Mouse (Mus musculus) adrenal gland (tissue): Measurements from ENCODE around the gene Muc3.
"Not testable (repeated sequence)": the region's sequence is repeated elsewhere in the genome, so short reads cannot be mapped to it uniquely, and the experiment has no call there.

Experiments used
- intact Hi-C: fragments of 180-260 bp; cut with DNase I; formaldehyde crosslinking; loops from one replicate; pipeline ENCODE4 v1.15.1; 2025

Muc3 gene

DNA sequence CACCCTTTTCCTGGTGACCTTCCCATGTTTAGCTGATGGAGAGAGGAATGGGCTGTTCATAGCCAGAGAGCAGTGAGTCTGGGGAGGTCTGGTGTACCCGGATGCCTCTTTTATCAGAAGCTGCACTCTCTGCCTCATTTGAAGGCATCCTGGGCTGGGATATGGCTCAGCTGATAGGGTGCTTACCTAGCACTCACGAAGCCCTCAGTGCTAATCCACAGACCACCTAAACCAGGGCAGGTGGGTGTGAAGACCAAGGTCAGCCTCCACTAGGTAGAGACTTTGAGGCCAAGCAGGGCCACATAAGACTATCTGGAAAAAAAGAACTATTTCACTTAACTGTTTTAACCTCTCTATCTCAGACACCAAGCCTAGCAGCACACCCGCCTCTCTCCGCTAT is 25.6 kb downstream of the Muc3 start:
- intact Hi-C loops, result loop anchor here (2.0 kb wide), 1 partner anchor 163 kb away; the partner anchor contains the start of gene Ache

DNA sequence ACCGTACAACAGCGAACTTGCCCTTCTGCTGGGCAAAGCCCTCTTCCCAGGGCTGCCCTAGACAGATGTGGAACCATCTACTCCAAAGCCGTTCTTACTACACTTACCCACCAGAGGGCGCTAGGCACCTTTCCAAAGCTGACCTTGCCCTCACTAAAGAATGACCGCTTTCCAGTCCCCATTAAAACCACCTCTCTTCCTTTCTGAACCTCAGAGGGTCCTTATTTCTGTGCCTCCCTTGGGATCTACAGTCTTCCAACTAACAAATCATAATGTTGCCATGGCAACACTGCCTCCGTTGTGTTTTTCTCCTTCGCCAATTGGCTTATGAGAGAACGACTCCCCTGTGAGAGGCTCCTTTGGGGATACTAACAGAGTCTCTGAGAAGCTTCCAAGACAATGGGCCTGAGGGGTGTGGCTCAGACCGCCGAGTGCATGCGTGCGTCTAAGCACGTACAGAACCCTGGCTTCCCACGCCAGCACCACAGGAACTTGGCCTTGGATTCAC is 26.4 kb downstream of the Muc3 start:
- intact Hi-C loops, result loop anchor here (2.0 kb wide), 1 partner anchor 164 kb away; the partner anchor contains the start of gene Ache

- intact Hi-C loops, result no loop called here
Observed at GRCm38 (mm10) chr5:137121280-137121679, 27.8 kb downstream of the Muc3 start.

GRCm38 (mm10) chr5:137118878-137119277 is 30.2 kb downstream of the Muc3 start:
- intact Hi-C loops, result no loop called here

DNA sequence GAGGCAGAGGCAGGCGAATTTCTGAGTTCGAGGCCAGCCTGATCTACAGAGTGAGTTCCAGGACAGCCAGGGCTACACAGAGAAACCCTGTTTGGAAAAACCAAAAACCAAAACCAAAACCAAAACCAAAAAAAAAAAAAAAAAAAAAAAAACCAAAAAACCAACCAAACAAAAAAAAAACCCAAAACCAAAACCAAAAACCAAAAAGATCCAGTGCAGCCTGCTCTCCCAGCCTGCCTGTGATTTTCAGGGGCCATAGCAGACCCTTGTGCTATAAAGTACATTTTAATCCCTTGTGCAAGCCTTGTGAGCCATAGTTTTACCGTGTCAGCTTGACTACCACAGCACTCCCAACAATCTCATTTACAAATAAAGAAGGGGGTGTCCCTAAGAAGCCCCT is 31.1 kb downstream of the Muc3 start:
- intact Hi-C loops, result not testable (repeated sequence)

- intact Hi-C loops, result no loop called here
Observed at GRCm38 (mm10) chr5:137116987-137117386, 32.1 kb downstream of the Muc3 start.

- intact Hi-C loops, result no loop called here
Observed at GRCm38 (mm10) chr5:137115866-137116847, 33.0 kb downstream of the Muc3 start, which contains the start of gene Trim56. Gene Trim56, minus strand, starts transcription at chr5:137116209.

DNA sequence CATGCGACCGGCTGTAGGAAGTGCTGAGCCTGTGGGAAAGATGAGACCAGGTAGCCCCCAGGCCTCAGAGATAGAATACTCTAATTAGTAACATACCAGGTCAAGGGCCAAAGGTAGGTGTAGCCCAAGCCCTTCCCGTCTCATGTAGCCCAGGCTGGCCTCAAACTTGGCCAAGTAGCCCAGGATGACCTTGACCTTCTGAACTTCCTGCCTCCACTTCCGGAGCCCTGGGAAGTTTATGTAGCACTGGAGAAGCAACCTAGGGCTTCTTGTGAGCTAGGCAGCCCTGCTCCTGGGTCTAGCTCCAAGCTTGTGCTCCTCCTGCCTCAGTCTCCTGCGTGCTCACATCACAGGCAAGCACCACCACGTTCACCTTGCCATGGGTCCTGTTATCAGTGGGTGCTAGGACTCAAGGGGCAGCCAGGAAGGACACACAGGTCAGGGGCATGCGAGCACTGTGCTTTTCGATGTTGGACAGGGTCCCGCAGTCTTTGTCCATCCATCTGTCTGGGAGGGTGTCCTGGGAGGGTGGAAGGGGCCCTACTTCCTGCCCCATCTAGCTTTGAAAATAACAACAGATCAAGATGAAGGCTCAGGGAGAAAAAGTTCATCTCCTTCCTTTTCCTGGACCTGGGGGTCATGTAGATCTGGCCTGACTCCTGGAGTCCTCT is 34.1 kb downstream of the Muc3 start:
- intact Hi-C loops, result no loop called here

- intact Hi-C loops, result no loop called here
Observed at GRCm38 (mm10) chr5:137111542-137112408, 37.3 kb downstream of the Muc3 start.

DNA sequence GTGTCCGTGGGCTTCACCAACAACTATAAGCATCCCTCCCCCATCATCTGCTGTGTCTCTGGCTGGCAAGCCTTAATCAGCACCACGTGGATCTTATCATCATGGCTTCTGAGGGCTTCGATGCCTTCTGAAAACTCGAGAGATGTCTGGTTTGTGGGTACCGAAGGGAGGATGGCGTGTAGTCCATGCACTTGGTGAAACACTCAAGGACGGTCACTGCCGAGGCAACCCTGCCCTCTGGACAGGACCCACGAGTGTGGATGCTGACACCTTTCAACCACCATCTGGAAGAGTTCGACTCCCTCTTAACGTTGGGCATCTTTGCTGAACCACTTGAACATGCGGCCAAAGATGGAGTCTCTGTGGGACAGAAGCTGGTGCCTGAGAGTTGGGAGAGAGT is 38.3 kb downstream of the Muc3 start:
- intact Hi-C loops, result no loop called here

DNA sequence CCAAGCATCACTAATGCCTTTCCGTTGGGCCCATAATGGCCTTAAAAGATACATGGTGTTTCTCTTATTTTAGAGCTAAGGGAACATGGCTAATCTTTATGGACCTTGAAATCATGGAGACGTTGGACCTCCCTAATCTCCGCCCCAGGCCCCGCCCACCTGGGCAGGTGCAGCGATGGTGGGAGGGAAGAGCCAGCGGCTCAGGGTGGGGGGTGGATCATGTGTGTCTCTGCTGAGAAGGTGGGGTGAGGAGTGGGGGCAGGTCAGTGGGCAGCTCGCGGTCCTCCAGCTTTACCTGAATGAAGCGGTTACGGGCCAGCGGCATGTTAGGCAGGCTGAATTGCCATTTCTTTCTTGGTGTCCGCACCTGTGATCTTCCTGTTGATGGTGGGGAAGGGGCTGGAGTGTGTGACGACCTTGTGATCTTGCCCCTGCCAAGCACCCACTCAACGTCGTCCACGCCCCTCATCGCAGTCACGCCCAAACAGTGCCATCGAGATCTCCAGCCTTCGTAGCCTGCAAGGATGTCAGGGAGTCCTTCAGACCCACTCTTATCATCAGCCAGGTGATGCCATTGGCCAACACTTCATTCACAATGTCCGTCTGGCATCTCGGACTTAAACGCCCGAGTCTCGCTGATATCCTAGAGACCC is 39.1 kb downstream of the Muc3 start:
- intact Hi-C loops, result no loop called here

DNA sequence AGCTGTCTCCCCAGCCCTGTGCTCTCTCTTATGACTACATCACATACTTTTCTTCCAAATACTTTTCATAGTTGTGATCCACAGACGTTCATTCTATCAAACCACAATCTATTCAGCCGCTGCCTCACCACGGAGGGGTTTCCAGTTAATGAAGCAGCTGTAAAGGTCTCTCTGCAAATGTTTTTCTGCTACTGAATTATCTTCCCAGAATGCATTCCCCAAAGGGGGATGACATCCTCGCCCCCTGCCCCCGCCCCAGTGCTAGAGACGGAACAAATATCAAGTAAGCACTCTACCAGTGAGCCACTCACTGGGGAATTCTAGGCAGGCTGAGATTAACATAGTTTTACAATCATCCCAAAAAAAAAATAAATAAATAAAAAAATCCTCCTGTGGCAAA is 41.0 kb downstream of the Muc3 start:
- intact Hi-C loops, result no loop called here

- intact Hi-C loops, result loop anchor here (2.0 kb wide), 3 partner anchors 47 to 179 kb away; no protein-coding TSS in a partner anchor
Observed at GRCm38 (mm10) chr5:137107670-137108069, 41.5 kb downstream of the Muc3 start.

- intact Hi-C loops, result loop anchor here (2.0 kb wide), 3 partner anchors 46 to 178 kb away; no protein-coding TSS in a partner anchor
Observed at GRCm38 (mm10) chr5:137107024-137107423, 42.1 kb downstream of the Muc3 start.

- intact Hi-C loops, result loop anchor here (2.0 kb wide), 3 partner anchors 46 to 178 kb away; no protein-coding TSS in a partner anchor
Observed at GRCm38 (mm10) chr5:137106434-137106833, 42.7 kb downstream of the Muc3 start.

DNA sequence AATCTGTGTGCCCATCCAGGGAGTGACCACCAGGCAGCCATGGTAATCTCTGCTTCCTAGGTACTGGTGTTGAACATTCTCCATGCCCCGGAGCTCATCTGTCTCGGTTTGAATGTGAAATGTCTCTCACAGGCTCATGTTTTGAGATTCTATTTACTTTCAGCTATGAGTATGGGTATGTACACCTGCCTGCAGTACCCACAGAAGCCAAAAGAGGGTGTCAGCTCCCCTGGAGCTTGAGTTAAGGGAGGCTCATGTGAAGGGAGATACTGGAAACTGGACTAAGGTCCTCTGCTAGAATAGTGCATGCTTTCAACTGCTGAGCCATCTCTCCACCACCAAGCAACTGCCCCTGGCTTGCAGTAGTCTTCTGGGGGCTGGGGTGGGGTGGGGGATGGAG is 45.2 kb downstream of the Muc3 start:
- intact Hi-C loops, result loop anchor here (5.0 kb wide), 1 partner anchor 92 kb away; no protein-coding TSS in a partner anchor

DNA sequence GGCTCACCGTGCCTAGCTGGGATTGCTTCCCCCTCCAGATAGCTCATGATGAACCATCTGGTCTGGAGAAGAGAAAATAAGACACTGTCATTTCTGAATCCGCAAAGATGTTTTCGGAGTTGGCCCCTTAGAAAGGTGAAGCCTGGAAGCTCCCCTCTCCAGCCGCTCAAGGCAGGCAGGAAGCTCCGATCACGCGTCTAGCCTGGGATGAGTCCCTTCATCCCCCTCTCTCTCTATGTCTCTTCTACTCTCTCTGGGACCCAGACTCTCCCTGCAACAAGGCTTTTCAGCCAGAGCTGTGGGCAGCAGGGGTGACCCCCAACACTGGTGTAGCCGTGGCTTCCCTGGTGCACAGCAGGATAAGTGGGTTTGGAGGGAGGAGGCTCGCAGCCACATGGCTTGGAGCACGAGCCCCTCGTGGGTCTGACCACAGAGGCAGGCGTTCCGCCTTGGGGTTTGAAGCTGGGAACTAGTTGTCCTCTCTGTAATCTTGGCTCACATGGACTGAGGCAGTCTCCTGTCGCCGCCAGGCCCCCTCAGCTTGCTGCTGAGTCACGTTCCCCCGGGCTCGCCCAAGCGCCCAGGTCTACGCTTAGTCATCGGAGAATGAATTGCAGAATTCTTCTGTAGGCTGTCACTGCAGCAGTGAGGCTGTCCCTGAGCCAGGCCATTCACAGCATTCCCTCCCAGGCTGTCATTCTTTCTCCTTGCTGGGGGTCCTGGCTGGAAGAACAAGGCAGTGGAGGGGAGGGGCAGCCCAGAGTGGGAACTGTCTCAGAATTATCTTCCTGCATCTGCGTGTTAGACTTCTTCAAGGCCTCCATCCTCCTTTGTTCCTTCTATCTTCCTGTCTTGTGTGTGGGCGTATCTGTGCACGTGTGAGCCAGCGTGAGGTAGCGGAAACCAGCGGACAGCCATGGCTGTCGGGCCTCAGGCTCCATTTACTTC is 46.3 kb downstream of the Muc3 start:
- intact Hi-C loops, result loop anchor here (5.0 kb wide), 1 partner anchor 91 kb away; no protein-coding TSS in a partner anchor

GRCm38 (mm10) chr5:137102078-137102477 is 47.0 kb downstream of the Muc3 start:
- intact Hi-C loops, result loop anchor here (5.0 kb wide), 1 partner anchor 90 kb away; no protein-coding TSS in a partner anchor

DNA sequence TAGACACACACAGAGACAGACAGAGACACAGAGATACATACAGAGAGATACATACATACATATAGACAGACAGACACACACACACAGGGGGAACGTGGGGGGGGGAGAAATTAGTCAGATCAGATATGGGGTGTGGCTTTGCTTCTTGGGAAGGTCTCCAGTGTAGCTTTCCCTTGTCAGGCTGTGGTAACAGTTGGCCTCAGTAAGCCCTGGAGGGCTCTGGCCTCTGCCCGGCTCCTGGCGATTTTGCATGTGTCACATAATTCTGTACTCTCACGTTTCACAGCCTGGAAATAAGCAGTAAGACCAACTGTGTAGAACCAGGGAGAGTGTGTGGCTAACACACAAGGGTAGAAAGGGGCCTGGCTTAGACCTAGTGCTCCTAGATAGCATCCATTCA is 48.5 kb downstream of the Muc3 start:
- intact Hi-C loops, result loop anchor here (5.0 kb wide), 1 partner anchor 88 kb away; no protein-coding TSS in a partner anchor
